Mouse (Mus musculus) layer of hippocampus, postnatal 36 days (tissue): ENCODE results near the gene Igsf11. TPM values are rescaled to one million over a fixed set of nuclear protein-coding genes. Genes with fewer than 3 reads are reported as not detected.

ENCODE experiments used
- DNase-seq, 2 experiments: peaks; one replicate each; pipeline ENCODE4 v3.0.0; 2022
- total RNA-seq, 2 experiments: library from RNA; stranded (reverse); gene quantifications; 2 replicates each; pipeline ENCODE4 v1.2.3; 2021

The Igsf11 gene
- total RNA-seq, 2 experiments from 2014 or later: 43.9 to 46.8 TPM

- DNase-seq: no peak
Observed at GRCm38 (mm10) chr16:38940805-38941204, 48.3 kb downstream of the Igsf11 start.

GRCm38 (mm10) chr16:38941275-38941674, 48.8 kb downstream of the Igsf11 start:
- DNase-seq: peak; percentile 70 to 71

GRCm38 (mm10) chr16:38943706-38944550, 51.5 kb downstream of the Igsf11 start:
- DNase-seq: no peak

GRCm38 (mm10) chr16:38945111-38945510, 52.6 kb downstream of the Igsf11 start:
- no peak for DNase-seq

GRCm38 (mm10) chr16:38945581-38945981, 53.1 kb downstream of the Igsf11 start:
- DNase-seq: no peak

- no peak for DNase-seq
Observed at GRCm38 (mm10) chr16:38946453-38946852, 54.0 kb downstream of the Igsf11 start.

- DNase-seq: no peak
Observed at GRCm38 (mm10) chr16:38947141-38947879, 54.8 kb downstream of the Igsf11 start.

- DNase-seq: no peak
Observed at GRCm38 (mm10) chr16:38948441-38948840, 56.0 kb downstream of the Igsf11 start.

- DNase-seq: no peak
Observed at GRCm38 (mm10) chr16:38952881-38953280, 60.4 kb downstream of the Igsf11 start.

GRCm38 (mm10) chr16:38953821-38954220, 61.4 kb downstream of the Igsf11 start:
- DNase-seq: no peak

- DNase-seq: no peak
Observed at GRCm38 (mm10) chr16:38954501-38955288, 62.2 kb downstream of the Igsf11 start.

GRCm38 (mm10) chr16:38955296-38955695, 62.8 kb downstream of the Igsf11 start:
- no peak for DNase-seq

GRCm38 (mm10) chr16:38958801-38959200, 66.3 kb downstream of the Igsf11 start:
- no peak for DNase-seq

GRCm38 (mm10) chr16:38960550-38960949, 68.1 kb downstream of the Igsf11 start:
- DNase-seq: no peak

GRCm38 (mm10) chr16:38961865-38962264, 69.4 kb downstream of the Igsf11 start:
- DNase-seq: no peak

- DNase-seq: peak; percentile 66 to 73
Observed at GRCm38 (mm10) chr16:38962695-38963094, 70.2 kb downstream of the Igsf11 start.

GRCm38 (mm10) chr16:38967026-38967425, 74.6 kb downstream of the Igsf11 start:
- no peak for DNase-seq

- DNase-seq: no peak
Observed at GRCm38 (mm10) chr16:38976151-38976550, 83.7 kb downstream of the Igsf11 start.

GRCm38 (mm10) chr16:38978546-38978945, 86.1 kb downstream of the Igsf11 start:
- DNase-seq: no peak

- DNase-seq: no peak
Observed at GRCm38 (mm10) chr16:38980546-38980945, 88.1 kb downstream of the Igsf11 start.

- DNase-seq: no peak
Observed at GRCm38 (mm10) chr16:38982051-38982450, 89.6 kb downstream of the Igsf11 start.

GRCm38 (mm10) chr16:38982508-38983236, 90.2 kb downstream of the Igsf11 start:
- DNase-seq: peak in 1 of 2 experiments; percentile 45
